Comparison of ENCODE assay signal across 11 mouse cellular contexts in the genomic region with DNA sequence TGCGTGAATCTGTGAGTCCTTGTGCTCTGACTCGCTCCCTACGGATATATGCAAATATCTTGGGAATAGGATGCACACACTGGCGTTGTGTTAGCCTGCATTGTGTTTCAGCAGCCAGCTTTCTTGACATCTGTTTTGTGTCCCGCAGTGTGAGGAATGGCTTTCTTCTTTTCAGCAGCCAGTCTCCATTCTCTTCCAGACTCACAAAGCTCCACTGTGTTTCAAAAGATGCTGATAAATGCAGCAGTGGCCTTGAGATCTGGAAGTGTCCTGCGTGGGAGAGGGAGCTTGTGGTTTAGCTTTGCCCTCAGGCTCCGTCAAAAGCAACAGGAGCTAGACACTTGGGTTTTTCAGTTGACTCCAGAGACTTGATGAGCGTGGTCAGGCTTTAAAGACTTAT.
DNase-seq lines count a peak whose midpoint lies in the region; ATAC-seq lines count a peak whose summit lies in the region.
"Had no signal": no experiment of that assay in that cellular context is flagged by ENCODE, and none has a peak within 500 bp of the region (broad histone marks: within the 10 kb centered on the region; RNA-seq: fewer than 3 reads in every experiment).

No protein-coding gene starts in this region.

- H3K4me1 ChIP-seq in kidney, embryonic 16.5 days (ENCODE audit: insufficient read depth, low read length) = no peaks in the 10 kb centered on the region
- H3K4me1 ChIP-seq in embryonic facial prominence, embryonic 14.5 days (ENCODE audit: control insufficient read depth, insufficient read depth, low read length) = peaks cover 26% of the 10 kb centered on the region
- H3K4me1 ChIP-seq in hindbrain, embryonic 11.5 days (replicated peaks; ENCODE audit: control insufficient read depth, insufficient read depth, low read length) = peaks cover 2% of the 10 kb centered on the region; the same call in 1 of the 2 replicates
- no peaks in the 10 kb centered on the region for H3K4me1 ChIP-seq in neural tube, embryonic 14.5 days (ENCODE audit: control insufficient read depth, insufficient read depth, low read length)

- H3K27ac ChIP-seq in kidney, embryonic 16.5 days (ENCODE audit: low read length) = peak overlapping the region; percentile 69
- peak overlapping the region; percentile 71 for H3K27ac ChIP-seq in embryonic facial prominence, embryonic 14.5 days (replicated peaks; ENCODE audit: low read depth, low read length)
- H3K27ac ChIP-seq in hindbrain, embryonic 11.5 days (ENCODE audit: low read depth, low read length) = peak overlapping the region; percentile 78
- peak overlapping the region; percentile 62; the same call in 1 of the 2 replicates for H3K27ac ChIP-seq in neural tube, embryonic 14.5 days (ENCODE audit: low read depth, low read length)
- H3K27ac ChIP-seq: macrophage had no signal

- H3K9me3 ChIP-seq in kidney, embryonic 16.5 days (ENCODE audit: low read length) = no peaks in the 10 kb centered on the region
- no peaks in the 10 kb centered on the region for H3K9me3 ChIP-seq in embryonic facial prominence, embryonic 14.5 days (ENCODE audit: control insufficient read depth, low read length)
- H3K9me3 ChIP-seq in hindbrain, embryonic 11.5 days (ENCODE audit: control insufficient read depth, low read length) = no peaks in the 10 kb centered on the region
- H3K9me3 ChIP-seq in neural tube, embryonic 14.5 days (ENCODE audit: control insufficient read depth, low read length) = no peaks in the 10 kb centered on the region

- no peak overlapping the region for H3K9ac ChIP-seq in kidney, embryonic 16.5 days (replicated peaks; ENCODE audit: low read length)
- no peak overlapping the region for H3K9ac ChIP-seq in embryonic facial prominence, embryonic 14.5 days (ENCODE audit: low read depth, low read length)
- no peak overlapping the region for H3K9ac ChIP-seq in hindbrain, embryonic 11.5 days (ENCODE audit: low read depth, low read length)
- H3K9ac ChIP-seq in neural tube, embryonic 14.5 days (replicated peaks; ENCODE audit: low read depth, low read length) = no peak overlapping the region

- no peak for ATAC-seq in kidney, embryonic 16.5 days (ENCODE audit: low FRiP score, low TSS enrichment)
- ATAC-seq in embryonic facial prominence, embryonic 14.5 days (ENCODE audit: low read depth) = peak; percentile 22; the same call in 1 of the 2 replicates
- peak; percentile 96 for ATAC-seq in hindbrain, embryonic 11.5 days (ENCODE audit: low FRiP score)
- peak; percentile 82; the same call in 1 of the 2 replicates for ATAC-seq in neural tube, embryonic 14.5 days (ENCODE audit: low read depth)

- no peaks in the 10 kb centered on the region for H3K36me3 ChIP-seq in kidney, embryonic 16.5 days (ENCODE audit: insufficient read depth, low read length)
- no peaks in the 10 kb centered on the region for H3K36me3 ChIP-seq in embryonic facial prominence, embryonic 14.5 days (ENCODE audit: control insufficient read depth, insufficient read depth, low read length)
- H3K36me3 ChIP-seq in hindbrain, embryonic 11.5 days (ENCODE audit: control insufficient read depth, insufficient read depth, low read length) = no peaks in the 10 kb centered on the region
- no peaks in the 10 kb centered on the region for H3K36me3 ChIP-seq in neural tube, embryonic 14.5 days (ENCODE audit: control insufficient read depth, insufficient read depth, low read length)

- no peaks in the 10 kb centered on the region for H3K27me3 ChIP-seq in kidney, embryonic 16.5 days (ENCODE audit: insufficient read depth, low read length)
- no peaks in the 10 kb centered on the region for H3K27me3 ChIP-seq in embryonic facial prominence, embryonic 14.5 days (replicated peaks; ENCODE audit: control insufficient read depth, insufficient read depth, low read length)
- H3K27me3 ChIP-seq in hindbrain, embryonic 11.5 days (ENCODE audit: control insufficient read depth, insufficient read depth, low read length) = no peaks in the 10 kb centered on the region
- H3K27me3 ChIP-seq in neural tube, embryonic 14.5 days (ENCODE audit: control insufficient read depth, insufficient read depth, low read length) = no peaks in the 10 kb centered on the region

- WGBS in kidney, embryonic 16.5 days = 45% methylated on average over 8 of the region's 8 CpGs
- WGBS in embryonic facial prominence, embryonic 14.5 days = 20% methylated on average over 8 of the region's 8 CpGs
- WGBS in hindbrain, embryonic 11.5 days = 15% methylated on average over 8 of the region's 8 CpGs
- WGBS in neural tube, embryonic 14.5 days = 9% methylated on average over 8 of the region's 8 CpGs

- no peak overlapping the region for H3K4me2 ChIP-seq in kidney, embryonic 16.5 days (replicated peaks; ENCODE audit: low read depth, low read length)
- no peak overlapping the region for H3K4me2 ChIP-seq in embryonic facial prominence, embryonic 14.5 days (ENCODE audit: low read depth, low read length)
- H3K4me2 ChIP-seq in hindbrain, embryonic 11.5 days (replicated peaks; ENCODE audit: low read depth, low read length) = no peak overlapping the region
- H3K4me2 ChIP-seq in neural tube, embryonic 14.5 days (ENCODE audit: low read depth, low read length) = no peak overlapping the region

- no peak for DNase-seq in kidney, postnatal 36 days
- peak; percentile 57 for DNase-seq in embryonic facial prominence, embryonic 14.5 days (ENCODE audit: low spot score)
- peak; percentile 73 for DNase-seq in hindbrain, embryonic 11.5 days (ENCODE audit: low spot score)
- DNase-seq in right cerebral cortex, adult 18-20 months = no peak
- no peak for DNase-seq in layer of hippocampus, adult 11-12 months (ENCODE audit: low spot score)
- DNase-seq in frontal cortex, postnatal 14 days (ENCODE audit: low spot score in 2 of 2) = no peak
- DNase-seq: adrenal gland, postnatal 14 days; layer of hippocampus, postnatal 36 days had no signal

- no peak overlapping the region for H3K4me3 ChIP-seq in kidney, embryonic 16.5 days (ENCODE audit: low read length)
- no peak overlapping the region for H3K4me3 ChIP-seq in embryonic facial prominence, embryonic 14.5 days (ENCODE audit: low read depth, low read length)
- H3K4me3 ChIP-seq in hindbrain, embryonic 11.5 days (ENCODE audit: low read depth, low read length) = no peak overlapping the region
- no peak overlapping the region for H3K4me3 ChIP-seq in neural tube, embryonic 14.5 days (ENCODE audit: low read depth, low read length)

Comparison
In these comparisons a context has a peak if more than half of its experiments do, and no peak if none do; other contexts are left out.
1. DNase-seq: peak in embryonic facial prominence, embryonic 14.5 days (single experiment) and hindbrain, embryonic 11.5 days (single experiment); none in kidney, postnatal 36 days (0 of 2), right cerebral cortex, adult 18-20 months (single experiment), layer of hippocampus, adult 11-12 months (single experiment) and frontal cortex, postnatal 14 days (0 of 2).
2. Peak in every context shown above with its lines, with median percentiles within 50 percentile points of each other: H3K27ac ChIP-seq.